Mouse (Mus musculus) urinary bladder, postnatal 14 days (tissue): Measurements from ENCODE around the gene Traf3.

Source experiments
- DNase-seq: peaks from one replicate; pipeline ENCODE4 v3.0.0; 2021; ENCODE audit warnings: low spot score

Gene Traf3

GRCm38 (mm10) chr12:111203076-111203475, 36.9 kb downstream of the Traf3 start:
- DNase-seq, result no peak

- no peak for DNase-seq
Measured at GRCm38 (mm10) chr12:111203945-111204344, 37.8 kb downstream of the Traf3 start.

- DNase-seq, result no peak
Measured at GRCm38 (mm10) chr12:111207641-111208040, 41.5 kb downstream of the Traf3 start.

- no peak for DNase-seq
Measured at GRCm38 (mm10) chr12:111211729-111212128, 45.6 kb downstream of the Traf3 start.

- DNase-seq, result no peak
Measured at GRCm38 (mm10) chr12:111218867-111219266, 52.7 kb downstream of the Traf3 start.

GRCm38 (mm10) chr12:111225197-111225780, 59.1 kb downstream of the Traf3 start:
- DNase-seq, result no peak

- DNase-seq, result no peak
Measured at GRCm38 (mm10) chr12:111227410-111227809, 61.2 kb downstream of the Traf3 start.

GRCm38 (mm10) chr12:111228488-111228887, 62.3 kb downstream of the Traf3 start:
- no peak for DNase-seq

GRCm38 (mm10) chr12:111230793-111231192, 64.6 kb downstream of the Traf3 start:
- DNase-seq, result no peak

- DNase-seq, result no peak
Measured at GRCm38 (mm10) chr12:111233798-111234197, 67.6 kb downstream of the Traf3 start.

- peak; percentile 30 for DNase-seq
Measured at GRCm38 (mm10) chr12:111234383-111234782, 68.2 kb downstream of the Traf3 start.

GRCm38 (mm10) chr12:111235631-111236030, 69.5 kb downstream of the Traf3 start:
- no peak for DNase-seq

- DNase-seq, result no peak
Measured at GRCm38 (mm10) chr12:111237611-111238188, 71.5 kb downstream of the Traf3 start.

- DNase-seq, result no peak
Measured at GRCm38 (mm10) chr12:111238345-111238744, 72.2 kb downstream of the Traf3 start.

- DNase-seq, result peak; percentile 81
Measured at GRCm38 (mm10) chr12:111238778-111239177, 72.6 kb downstream of the Traf3 start.

- DNase-seq, result no peak
Measured at GRCm38 (mm10) chr12:111239930-111240329, 73.8 kb downstream of the Traf3 start.

- DNase-seq, result no peak
Measured at GRCm38 (mm10) chr12:111241916-111242315, 75.7 kb downstream of the Traf3 start.

GRCm38 (mm10) chr12:111242346-111242745, 76.2 kb downstream of the Traf3 start:
- no peak for DNase-seq

GRCm38 (mm10) chr12:111243733-111244132, 77.6 kb downstream of the Traf3 start:
- DNase-seq, result no peak

- DNase-seq, result no peak
Measured at GRCm38 (mm10) chr12:111245070-111245469, 78.9 kb downstream of the Traf3 start.

- DNase-seq, result no peak
Measured at GRCm38 (mm10) chr12:111246808-111247464, 80.8 kb downstream of the Traf3 start.

GRCm38 (mm10) chr12:111249095-111249494, 82.9 kb downstream of the Traf3 start:
- DNase-seq, result no peak

- DNase-seq, result no peak
Measured at GRCm38 (mm10) chr12:111250116-111250515, 83.9 kb downstream of the Traf3 start.

- DNase-seq, result no peak
Measured at GRCm38 (mm10) chr12:111251227-111251626, 85.1 kb downstream of the Traf3 start.
